Mouse (Mus musculus) cerebellum, adult 8-10 months (tissue): Measurements from ENCODE around the gene Fam129a.

Source experiments
- DNase-seq: peaks from one replicate; pipeline ENCODE4 v3.0.0; 2022

The Fam129a gene

DNA sequence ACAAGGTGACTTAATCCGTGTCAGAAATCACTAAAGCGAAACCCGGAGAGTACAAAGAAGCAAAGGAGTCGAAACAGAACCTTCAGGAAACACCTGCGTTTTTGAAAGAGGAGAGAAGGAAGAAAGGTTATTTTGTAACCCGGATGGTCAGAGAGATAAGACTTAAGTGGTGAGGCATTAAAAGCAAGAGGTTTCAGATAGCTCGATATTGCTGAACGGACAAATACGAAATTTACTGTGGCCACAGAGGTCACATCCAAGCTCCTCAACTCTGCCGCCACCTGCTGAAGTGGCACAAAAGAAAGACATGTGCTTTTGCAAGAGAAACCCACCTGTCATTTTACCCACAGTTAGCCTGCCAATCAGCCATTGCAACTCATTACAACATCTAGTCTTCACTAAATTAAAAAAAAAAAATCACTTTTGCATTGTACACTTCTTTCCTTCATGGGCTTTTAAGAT, 183.1 kb downstream of the Fam129a start:
- DNase-seq = peak; percentile 22

DNA sequence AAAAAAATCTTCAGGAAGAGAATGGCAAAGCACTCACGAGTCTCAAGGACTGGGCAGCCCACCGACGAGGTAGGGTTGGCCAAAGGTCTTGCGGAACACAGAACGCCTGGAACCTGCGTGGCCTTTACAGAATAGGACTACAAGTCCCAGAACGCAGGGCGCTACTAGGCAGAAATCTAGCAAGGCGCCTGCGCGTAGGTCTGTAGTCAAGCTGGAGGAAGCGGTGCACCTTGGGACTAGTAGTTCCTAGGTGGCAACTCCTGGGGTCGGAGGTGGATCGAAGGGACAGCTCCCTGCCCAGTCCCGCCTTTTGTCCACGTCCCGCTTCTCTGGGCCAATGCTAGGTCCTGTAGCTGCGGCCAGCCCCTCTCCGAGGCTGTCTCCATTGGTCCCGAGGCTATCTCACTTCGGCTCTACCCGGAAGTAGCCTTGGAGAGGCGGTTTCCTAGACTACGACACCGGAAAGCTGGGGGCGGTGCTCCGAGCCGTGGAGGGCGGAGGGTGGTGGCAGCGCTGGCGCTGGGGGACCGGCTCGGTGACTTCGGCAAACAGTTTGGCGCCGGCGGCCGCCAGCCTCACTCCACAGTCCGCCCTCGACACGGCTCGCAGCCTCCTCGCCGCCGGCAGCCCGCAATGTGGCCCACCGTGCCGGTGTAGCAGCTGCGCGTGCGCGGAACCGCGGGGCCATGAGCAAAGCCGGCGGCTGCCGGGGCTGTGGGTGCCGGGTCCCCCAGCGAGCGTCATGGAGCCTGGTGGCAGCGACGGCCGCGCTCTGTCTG, 184.1 kb downstream of the Fam129a start, which contains the start of gene Edem3:
Gene Edem3 (plus strand): TSS at position 491 of the 779 bp plus-strand sequence.
- DNase-seq = peak; percentile 96

DNA sequence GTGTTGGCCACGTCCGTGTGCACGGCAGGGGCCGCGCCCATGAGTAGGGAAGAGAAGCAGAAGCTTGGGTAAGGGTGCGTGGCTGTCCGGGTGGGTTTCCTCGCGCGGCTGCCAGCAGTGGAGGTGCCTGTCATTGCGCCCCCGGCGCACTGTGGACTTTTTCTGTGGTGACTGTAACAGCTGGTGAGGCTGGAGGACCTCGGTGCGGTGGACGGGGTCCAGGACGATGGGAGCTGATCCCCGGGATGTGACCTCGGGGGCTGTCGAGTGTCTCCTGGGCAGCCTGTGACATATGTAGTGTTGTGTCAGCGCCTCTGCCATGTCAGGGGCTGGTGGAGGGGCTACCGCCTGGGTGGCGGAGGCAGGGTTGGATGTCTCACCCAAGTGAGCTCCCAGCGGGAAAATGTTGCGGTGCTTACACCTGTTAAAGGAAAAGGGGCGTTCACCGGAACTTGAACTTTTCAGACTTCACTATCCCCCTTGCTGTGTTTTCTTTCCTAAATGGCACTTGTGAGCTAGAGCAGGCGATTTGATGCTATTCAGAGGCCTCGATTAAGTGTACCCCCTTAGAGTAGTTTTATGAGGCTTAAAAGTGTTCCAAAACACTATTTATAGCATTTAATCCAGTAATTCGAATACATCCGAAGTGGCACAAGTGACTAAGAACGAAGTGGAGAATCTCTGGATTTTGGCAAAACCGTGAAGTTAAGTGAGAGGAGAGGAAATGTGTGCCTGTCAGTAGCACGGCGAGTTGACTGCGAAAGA, 184.9 kb downstream of the Fam129a start:
- no peak for DNase-seq

DNA sequence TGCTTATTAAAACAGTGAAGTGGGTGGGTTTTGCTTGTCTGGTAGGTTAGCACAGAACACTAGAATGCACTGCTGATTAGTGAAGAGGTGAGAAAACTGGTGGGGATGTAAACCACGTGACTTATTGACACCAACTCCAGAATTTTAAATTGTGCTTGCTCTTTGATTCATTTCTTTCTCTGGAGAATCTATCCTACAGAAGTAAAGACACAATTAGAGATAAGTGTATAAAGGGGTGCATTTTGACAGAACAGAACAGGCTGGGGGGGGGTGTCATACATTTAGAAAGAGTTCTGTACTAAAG, 185.4 kb downstream of the Fam129a start:
- no peak for DNase-seq

DNA sequence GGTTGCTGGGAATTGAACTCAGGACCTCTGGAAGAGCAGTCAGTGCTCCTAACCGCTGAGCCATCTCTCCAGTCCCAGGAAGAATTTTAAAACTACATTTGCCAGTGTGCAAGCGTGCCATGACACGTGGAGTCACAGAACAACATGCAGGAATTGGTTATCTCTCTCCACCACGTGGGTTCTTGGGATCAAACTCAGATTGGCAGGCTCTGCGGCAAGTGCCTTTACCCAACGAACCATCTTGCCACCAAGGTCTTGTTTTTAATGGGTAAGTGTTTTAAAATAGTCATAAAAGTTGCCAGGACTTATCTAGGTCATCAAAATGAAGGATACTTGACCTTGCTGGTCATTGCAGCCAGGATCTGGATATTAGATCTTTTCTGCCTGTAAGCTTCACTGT, 187.3 kb downstream of the Fam129a start:
- DNase-seq = no peak

DNA sequence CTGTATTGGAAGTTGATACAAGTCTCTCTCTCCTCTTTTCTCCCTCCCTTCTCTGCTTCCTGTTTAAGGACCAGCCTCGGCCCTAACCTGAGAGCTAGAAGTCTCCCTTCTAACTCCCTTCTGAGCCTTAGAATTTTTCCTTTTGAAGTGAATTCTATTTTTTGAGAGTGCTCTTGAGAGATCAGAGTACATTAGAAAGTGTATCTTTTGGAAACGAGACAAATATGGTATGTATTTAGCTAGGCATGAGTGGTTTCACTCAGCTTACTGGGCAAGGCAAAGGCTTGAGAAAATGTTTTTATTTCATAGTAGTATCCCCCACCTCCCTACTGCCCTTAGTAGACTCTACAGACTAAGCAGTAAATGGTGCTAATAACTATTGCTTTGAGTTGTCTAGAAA, 188.0 kb downstream of the Fam129a start:
- no peak for DNase-seq

DNA sequence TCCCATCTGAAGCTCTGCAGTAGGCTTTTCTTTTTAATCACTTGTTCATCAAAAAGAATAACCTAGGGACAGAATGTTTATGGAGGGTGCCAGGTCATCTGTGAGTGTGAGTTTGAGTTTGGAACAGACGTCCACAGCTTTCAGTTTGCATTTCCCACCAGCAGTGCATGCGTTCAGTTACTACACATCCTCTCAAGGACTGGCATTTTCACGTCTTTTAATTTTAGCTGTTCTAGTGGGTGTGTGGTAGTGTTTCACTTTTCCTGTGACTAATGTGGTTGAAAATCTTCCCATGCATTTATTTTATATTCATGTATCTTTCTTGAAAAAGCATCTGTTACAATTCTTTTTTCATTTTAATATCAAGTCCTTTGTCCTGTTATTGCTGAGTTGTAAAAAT, 193.2 kb downstream of the Fam129a start:
- DNase-seq = no peak

DNA sequence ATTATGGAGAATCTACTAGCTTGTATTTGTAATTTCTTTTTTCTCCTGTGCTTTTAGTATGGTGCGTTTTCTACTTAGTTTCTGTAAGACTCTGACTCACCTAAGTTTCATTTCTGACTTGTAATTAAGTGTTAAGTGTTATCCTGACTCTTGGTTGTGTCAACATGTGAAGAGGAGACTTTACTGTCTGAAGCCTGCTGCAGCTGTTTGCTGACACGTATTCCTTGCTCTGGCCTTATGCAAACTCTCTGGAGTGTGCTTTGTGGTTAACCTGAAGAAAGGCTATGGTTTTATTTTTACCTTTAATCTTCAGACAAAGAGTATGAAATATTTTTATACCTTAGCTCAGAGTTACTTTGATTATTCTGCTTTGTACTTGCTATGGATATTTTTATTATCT, 195.2 kb downstream of the Fam129a start:
- no peak for DNase-seq

DNA sequence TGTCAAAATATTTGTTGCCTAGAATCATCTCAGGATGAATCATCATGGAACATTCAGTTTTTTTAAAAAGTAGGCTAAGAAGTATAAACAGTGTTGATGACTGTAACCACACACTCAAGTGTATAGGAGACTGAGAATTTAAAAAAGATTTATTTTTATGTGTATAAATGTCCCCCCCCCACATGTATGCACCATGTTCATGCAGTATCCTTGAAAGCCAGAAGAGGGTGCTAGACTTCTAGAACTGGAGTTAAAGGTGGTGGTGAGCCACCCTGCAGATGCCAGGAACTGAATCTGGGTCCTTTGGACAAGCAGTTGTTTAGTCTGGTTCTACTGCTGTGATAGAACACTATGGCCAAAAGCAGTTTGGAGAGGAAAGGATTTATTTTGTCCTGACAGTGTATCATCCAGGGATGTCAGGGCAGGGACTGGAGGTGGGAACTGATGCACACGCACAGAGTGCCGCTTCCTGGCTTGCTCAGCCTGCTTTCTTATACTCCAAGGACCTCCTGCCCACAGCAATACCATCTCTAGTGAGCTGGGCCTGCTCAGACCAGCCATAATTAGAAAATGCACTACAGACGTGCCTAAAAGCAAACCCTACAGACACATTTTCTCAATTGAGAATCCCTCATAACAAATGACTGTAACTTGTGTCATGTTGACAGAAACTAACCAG, 196.1 kb downstream of the Fam129a start:
- DNase-seq = no peak

DNA sequence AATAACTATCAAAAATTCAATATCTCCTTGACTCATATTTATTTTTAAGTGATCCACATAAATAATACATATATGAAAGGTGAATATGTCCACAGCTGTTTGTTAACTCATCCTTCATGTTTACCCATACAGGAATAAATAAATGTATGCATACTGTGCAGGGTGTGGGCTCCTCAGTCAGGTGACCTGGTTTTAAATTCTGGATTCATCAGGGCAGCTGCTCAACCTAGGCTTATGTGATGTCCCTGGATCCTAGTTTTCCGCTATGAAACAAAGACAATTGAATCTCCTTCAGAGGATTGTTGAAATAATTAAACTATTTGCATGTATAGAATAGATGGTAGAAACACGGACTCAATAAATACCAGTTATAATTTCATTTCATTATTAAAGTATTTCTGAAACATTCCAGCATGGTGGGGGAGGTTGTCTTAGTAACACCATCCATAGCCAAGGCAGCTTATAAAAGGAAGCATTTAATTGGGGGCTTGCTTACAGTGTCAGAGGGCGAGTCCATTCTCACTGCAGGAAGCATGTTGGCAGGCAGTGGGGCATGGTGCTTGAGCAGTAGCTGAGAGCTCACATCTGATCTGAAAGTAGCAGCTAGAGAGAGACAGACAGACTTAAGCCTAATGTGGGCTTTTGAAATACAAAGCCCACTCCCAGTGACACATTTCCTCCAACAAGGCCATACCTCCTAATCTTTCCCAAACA, 198.4 kb downstream of the Fam129a start:
- DNase-seq = no peak
